Mouse (Mus musculus) C3H10T1/2 (cell line): Measurements from ENCODE around the gene Lonp2. TPM values are rescaled to one million over a fixed set of nuclear protein-coding genes. Genes with fewer than 3 reads are reported as not detected.

Experiments
- polyA plus RNA-seq, 2 experiments: library from polyadenylated mRNA; unstranded; fragments of >200 nt; fragmentation: generic; extraction: Trizol; gene quantifications; one replicate each; pipeline ENCODE4 v1.2.1; 2012; ENCODE audit warnings: missing spikeins in 2 of 2

The Lonp2 gene
- 10 to 100 TPM in 1 of 2 experiments, 1 to 10 TPM in 1; 3.4 to 38.5 TPM for polyA plus RNA-seq

DNA sequence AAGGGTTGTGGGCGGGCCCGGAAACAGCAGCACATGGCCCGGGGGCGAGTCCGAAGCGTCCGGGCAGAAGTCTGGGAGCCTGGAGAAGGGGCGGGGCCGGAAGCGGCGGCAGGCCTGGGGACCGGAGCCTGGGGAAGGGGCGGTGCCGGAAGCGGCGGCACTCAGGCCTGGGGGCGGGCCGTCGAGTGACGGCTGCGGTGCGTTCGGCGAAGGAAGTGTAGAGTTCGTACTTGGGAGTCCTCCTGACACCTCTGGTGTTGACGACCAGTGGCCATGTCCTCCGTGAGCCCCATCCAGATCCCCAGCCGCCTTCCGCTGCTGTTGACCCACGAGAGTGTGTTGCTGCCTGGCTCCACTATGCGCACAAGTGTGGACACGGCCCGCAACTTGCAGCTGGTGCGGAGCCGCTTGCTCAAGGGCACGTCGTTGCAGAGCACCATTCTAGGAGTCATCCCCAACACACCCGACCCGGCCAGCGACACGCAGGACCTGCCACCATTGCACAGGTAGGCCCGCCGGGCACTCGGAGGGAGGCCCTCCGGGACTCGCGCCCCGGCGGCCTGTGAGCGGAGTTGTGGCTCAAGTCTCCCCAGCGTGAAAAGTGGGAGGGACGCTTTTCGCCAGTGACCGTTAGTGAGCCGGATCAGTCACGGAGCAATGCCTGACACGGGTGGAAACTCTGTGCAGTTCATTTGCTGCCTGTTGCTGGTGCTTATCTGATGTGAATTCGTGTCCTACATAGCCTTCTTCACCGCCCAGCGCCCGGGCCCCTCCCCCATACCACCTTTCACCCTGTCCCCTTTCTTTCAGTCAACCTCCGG is at the start of gene Lonp2:
TSS of gene Lonp2 (plus strand) at position 133 of the 821 bp plus-strand sequence.

DNA sequence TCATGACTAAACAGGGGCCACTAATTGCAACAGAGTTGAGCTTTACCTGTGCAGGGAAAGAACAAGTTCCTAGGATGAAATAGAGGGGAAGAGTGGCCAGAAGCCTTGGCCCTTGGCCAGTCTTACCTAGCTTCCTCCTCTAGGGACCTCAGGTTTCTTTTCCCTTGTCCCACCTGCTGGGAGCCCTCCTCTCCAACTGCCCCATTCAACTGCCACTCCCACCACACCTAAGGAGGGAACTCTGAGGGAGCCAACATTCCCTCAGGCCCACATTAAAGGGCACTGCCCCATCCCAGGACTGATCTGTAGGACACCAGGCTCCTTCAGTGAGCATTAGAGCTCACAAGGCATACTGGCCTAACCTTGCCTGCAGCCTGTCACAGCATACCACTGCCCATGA is 43.4 kb upstream of the Lonp2 start, which contains the start of gene Abcc12:
TSS of gene Abcc12 (minus strand) at position 229 of the 400 bp plus-strand sequence.

DNA sequence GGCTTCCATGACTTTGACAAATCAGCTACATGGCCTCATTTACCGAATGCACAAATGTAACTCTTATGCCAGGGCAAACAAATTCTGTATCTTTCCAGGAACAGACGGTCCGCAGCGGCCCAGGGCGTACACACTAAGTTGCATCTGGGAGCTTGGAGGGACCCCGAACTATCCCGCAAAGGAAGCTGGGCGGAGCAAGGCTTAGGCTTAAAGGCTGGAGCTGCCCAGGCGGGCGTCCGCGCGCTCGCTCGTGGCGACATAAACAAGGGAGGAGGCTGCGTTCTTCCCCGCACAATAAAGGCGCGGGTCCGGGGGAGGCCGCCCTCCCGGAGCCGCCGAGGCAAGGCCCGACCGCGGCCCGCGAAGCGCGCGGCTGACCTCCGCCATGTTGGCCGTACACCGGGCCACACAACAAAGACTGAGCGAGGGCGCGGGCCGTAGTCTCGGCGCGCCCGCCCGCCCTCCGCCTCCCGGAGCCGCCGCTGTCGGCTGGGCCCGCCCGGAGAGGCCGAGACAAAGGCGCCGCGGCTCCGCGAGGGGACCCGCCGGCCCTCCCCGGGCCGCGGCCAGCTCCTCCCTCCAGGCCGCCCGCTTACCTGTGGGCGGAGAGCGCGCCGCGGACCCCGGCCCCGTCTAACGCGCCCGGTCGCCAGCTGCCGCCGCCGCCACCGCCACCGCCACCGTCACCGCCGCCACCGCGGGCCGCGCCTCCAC is 121.5 kb downstream of the Lonp2 start, which contains the start of the genes Gm10638 and Siah1a:
TSS of gene Gm10638 (plus strand) at position 479 of the 714 bp plus-strand sequence.
TSS of gene Siah1a (minus strand) at position 714 of the 714 bp plus-strand sequence.

Other genes with a start within 250 kb of the Lonp2 start
- gene Abcc12, start 43.4 kb upstream of the Lonp2 start, polyA plus RNA-seq = under 1 TPM in 1 of 2 experiments, not detected in 1; 0.22 TPM
- gene Gm10638, start 121.7 kb downstream of the Lonp2 start, polyA plus RNA-seq = 1 to 10 TPM in 1 of 2 experiments, under 1 TPM in 1; 0.62 to 3.8 TPM
- 1 to 10 TPM in 1 of 2 experiments, under 1 TPM in 1; 0.84 to 7.0 TPM for gene Siah1a, start 121.9 kb downstream of the Lonp2 start, polyA plus RNA-seq